Mouse (Mus musculus): Measurements from ENCODE around the gene Fbxo39.

Gene Fbxo39

DNA sequence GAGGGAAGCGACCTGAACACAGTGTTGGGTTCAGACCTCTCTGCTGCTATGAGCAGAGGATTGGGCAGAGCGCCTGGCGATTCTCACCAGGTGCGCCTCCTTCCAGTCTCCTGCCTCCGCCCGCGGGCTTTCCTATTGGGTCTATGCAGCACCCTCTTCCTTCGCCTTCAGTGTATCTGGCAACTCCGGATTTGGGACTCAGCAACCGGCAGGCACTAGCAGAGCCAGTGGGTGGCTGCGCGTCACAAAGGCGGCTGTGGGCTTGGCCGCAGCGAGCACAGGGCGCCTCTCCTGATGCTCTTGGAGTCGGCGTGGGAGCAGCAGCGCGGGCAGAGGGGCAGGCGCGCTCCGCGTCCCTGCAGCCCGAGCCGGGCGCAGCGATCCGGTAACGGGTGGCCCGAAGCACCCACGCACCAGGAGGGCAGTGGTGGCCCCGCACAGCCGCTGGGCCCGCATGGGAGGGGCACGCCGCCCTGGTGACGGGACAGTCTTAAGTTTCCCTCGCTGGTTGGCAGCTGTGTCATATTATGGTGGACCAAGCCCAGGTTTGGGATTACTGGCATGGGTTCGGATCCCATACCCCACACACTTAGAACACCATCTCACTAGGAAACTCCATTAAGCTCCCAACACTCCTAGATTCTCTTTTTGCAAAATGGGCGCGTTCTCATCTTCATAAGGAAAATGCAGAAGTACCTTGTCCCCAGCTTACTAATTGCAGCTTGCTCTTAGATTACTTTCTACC is at the start of gene Fbxo39:
Gene Fbxo39 (plus strand): TSS at position 294 of the 745 bp plus-strand sequence.
- DNase-seq (ENCODE audit: low read depth), result no peak

DNA sequence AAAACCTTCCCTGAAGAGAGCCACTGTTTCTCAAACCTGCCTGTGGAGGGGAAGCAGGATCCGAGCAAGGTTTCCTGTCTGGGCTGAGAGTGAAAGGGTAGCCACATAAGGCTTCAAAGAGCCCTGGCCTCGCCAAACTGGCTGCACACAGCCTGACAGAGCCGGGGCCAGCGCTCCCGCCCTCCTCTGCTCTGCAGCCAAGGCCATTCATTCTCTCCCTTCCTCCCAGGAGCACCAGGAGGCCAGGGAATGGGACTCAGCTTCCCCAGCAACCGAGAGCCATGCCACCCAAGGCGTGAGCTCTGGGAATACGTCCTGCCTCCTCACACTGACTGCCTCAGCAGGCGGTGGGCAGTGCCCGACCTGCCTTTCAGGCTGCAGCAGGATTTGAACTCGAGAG is 48.8 kb upstream of the Fbxo39 start:
- DNase-seq (ENCODE audit: low read depth), result no peak

DNA sequence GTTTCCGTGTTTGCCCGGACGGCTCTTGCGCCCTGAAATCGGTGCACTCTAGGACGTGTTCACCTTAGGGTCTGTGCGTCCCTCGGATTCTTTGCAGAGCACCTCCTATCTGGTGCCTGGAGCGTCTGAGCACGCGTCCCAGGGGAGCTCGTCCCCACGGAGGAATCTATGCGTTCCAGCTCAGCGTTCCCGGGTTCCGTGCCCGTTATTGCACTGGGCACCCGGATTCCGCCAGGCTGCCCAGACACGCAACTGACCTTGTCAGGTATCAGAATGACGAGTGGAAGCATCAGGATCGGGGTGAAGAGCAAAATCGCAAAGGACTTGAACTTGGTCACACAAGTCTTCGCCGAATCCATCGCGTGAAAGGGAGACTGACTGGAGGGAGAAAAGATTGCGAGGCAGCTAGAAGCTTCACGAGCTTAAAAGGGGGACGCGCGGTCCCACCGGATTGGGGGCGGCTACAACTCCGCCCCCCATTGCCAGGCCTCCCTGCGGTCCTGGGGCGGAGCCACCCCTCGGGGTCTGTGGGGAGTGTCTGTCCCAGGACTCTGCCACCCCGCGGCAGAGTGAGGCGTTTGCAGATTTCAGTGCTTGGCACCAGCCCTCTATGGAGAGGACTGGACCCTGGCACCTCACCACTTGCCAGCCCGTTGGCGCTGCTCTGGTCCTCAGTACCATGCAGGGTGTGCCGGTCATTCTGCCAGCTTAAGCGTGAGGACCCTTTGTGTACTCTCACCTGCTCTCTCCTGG is 47.9 kb upstream of the Fbxo39 start:
- DNase-seq (ENCODE audit: low read depth), result peak; percentile 22

DNA sequence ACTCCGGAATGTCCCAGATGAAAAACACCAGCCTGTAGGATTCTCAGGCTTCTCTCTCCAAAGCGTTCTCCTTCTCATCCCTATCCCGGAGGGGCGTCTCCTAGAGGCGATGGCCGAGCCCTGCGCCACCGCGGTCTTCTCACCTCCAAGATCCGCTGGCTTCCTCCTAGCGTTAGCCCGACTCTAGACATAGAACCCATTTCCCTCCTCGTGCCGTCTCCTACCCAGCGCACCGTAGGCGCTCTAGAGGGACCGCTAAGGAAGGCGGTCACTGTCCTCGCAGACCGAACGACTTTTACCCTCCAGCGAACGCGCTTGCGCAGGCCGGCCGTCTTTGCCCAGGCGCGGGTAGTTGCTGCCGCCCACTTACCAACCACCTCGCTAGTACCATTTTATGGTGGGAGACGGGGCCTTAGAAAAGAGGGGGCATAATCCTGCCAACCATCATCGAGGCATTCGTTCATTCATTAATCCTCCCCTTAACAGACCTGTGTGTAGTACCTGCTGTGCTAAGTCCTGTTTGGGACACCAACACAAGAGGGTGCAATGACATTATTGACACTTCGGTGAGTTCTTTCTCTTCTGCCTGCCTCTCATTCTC is 47.2 kb upstream of the Fbxo39 start, which contains the start of gene Slc13a5:
Gene Slc13a5 (minus strand): TSS at position 263 of the 601 bp plus-strand sequence.
- no peak for DNase-seq (ENCODE audit: low read depth)

DNA sequence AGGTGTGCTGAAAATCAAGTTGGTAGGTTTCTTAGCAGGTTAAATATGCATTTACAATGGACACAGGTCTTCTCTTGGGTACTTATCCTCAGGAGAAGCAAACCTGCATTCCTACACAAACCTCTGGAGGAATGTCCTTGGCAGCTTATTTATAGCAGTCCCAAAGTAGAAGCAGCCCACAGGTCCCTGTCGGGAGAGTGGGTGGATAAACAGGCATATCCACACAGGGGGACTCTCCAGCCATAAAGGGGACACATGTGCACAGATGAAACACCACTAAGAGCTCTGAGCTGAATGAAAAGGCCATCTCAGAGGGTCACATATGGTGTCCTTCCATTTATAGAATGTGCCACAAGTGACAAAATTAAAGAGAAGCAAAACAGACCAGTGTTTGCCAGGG is 42.5 kb upstream of the Fbxo39 start:
- no peak for DNase-seq (ENCODE audit: low read depth)

DNA sequence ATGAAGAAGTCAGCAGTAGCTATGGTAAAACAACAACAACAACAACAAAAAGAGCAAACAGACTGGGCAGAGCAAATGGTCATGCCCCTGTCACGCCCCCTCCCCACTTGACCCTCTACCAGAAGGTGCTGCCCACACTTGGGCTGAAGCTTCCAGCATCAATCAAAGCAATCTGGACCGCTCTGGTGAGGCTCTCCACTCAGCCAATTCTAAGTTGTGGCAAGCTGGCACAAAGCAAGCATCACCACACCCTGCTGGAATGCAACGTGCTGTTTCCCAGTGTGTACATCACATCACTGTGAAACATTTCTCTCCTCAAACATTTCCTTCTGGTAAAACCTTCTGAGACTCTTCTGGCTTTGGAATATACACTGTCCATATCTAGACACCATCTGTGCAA is 40.9 kb upstream of the Fbxo39 start:
- no peak for DNase-seq (ENCODE audit: low read depth)

DNA sequence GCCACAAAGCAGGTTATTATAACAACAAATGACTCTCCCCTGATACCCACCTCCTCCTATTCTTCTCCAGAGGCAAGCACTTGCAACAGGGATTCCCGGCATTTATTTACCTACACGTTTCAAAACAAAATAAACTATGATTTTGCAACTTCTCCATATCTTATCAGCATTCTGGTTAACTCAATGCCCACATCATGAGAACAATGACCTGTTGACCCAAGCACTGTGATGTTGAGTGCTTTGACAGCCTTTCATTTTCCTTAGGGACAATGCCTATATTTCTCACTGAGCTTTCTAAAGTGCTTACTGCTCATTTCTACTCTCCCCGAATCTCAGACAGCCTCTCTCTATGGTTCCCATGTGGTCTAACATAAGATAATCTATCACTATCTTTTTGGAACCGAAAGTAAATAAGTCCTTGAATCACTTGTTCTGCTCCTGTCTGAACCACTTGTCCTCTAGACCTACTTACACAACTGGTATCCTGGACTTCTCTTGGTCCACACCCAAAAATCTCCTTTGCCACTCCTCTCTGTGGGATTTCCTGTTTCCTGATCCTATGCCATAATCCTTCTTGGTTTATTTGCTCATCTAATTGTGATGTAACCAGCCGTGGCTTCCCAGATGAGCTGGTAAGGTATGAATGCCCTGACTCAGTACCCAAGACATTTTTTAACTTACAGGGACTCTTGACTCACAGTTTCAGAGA is 32.9 kb upstream of the Fbxo39 start:
- no peak for DNase-seq (ENCODE audit: low read depth)

DNA sequence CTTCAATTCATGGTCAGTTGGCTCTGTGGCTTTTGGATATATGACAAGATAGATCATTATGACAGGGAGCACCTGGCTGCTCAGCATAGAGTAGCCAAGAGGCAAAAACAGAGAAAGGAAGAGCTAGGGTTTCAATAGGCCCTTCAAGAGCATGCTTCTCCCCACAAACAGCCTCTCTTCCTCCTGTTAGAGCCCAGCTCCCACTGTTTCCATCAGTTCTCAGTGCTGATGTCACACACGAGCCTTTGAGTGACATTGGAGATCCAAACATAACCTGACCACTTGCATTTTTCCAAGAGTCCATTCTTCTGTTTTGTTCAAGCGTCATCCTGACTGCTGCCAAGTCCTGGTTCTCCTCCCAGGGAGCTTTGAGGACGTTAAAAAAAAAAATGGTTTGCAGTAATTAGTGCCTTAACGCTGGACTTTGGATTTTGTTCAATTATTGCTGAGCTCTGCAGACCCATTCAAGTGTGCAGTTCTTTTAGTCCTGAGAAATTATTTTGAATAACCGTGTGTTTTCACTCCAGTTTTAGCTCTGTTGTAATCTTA is 32.3 kb upstream of the Fbxo39 start:
- no peak for DNase-seq (ENCODE audit: low read depth)

DNA sequence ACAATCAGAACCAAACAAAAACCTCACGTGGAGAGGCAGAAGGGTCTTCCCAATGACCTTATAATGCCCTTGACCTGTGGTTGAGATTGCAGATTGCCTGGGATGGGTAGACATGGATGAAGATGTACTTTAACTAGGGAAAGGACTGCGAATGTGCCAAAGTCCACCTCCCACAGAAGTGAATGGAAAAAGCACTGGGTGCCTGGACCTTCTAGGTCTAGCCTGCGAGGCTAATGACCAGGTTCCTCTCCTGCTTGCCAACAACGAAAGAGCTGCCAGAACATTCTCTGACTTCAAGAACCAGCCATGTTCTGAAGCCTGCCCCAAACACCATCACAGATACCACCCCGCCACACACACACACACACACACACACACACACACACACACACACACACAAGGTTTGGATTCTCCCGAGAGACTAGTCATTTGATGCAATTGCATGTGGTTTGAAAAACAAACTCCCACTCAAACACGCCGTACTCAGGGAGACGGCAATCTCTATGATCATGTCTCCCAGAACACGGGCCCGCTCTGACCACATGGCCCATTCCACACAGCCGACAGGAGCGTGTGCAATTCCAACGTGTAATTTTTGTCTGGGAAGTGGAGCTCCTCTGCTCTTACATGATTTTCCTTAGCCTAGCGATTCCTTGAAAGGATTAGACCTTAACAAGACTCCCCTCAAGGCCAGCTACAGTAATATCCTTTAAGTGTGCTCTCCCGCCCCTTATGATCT is 30.6 kb upstream of the Fbxo39 start:
- no peak for DNase-seq (ENCODE audit: low read depth)

DNA sequence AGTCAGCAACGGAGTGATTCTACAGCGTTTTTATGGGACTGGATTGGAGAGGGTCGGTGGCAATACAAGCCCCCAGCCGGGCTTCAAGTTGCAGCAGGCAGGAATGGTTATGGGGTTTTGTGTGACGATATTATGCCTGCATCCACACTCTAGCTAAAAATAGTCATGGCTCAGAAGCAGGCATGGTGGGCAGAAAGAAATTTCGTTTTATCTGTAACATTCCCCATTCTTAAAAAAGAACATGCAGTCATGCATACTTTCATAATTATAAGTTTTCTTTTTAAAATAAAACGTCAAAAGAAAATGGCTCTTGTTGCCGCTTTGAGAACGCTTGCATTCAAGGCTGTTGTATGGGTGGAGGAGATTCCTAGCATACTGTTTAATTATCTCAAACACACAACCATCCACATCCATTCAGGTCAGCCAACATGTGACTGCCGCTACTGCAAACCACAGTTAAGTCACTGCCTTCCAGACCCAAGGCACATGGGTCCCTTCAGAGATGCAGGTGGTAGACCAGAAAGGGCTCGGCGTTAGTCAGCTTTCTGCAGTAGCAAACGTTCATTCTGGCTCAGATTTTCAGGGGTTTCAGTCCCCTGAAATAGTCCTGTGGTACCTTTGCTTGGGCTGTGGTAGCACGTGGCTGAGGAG is 29.6 kb upstream of the Fbxo39 start:
- DNase-seq (ENCODE audit: low read depth), result no peak

DNA sequence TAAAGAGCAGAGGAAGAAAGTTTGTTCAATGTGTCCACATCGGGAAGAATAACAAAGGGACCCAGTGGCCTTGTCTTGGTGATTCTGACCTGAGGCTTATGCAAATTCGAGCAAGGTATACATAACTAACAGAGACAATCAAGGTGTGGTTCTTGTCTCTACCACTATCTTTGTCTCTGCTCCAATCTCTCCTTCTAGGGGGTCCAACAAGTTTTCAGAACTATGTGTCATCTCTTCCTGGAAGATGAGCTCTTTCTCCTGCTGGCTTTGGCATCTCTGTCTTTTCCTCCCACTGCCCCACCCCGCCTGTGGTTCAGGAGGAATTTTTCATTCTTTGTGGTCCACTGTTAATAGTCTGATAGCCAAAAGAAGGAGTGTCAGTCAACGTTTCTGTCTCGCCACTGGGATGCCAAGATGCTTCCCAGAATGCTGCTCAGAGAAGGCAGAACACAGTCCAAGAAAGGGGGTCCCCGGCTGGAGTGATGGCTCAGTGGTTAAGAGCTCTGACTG is 28.2 kb upstream of the Fbxo39 start:
- DNase-seq (ENCODE audit: low read depth), result no peak

DNA sequence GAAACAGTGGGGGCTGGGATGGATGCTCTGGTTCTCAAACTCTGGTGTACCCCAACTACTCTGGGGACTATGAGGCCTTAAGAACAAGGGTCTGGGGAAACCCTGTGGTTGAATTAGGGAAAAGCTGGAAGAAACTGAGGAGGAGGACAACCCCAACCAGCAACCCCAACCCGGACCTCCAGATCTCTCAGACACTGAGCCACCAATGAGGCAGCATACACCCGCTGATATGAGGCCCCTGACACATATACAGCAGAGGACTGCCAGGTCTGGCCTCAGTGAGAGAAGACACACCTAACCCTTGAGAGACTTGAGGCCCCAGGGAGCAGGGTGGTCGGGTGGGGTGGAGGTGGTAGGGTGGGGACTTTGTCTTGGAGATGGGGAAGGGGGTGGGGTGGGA is 27.6 kb upstream of the Fbxo39 start:
- DNase-seq (ENCODE audit: low read depth), result no peak

DNA sequence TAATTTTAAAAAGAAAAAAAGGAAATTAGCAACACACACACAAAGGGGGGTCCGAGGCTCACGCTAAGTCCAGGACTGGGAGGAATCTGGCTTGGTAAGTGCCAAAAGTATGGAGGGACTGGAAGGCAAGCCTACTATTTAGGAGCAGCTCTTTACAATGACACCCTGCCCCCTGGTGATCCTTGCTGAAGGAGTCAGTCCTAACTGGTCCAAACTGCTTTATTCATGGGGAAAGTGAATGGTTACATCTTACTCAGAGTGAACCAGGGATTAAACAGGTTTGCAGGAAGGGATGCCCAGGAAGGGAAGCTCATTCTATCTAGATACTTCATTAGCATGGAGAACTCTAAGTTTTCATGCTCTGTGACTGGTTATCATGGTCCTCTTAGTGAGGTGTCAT is 27.1 kb upstream of the Fbxo39 start:
- no peak for DNase-seq (ENCODE audit: low read depth)

DNA sequence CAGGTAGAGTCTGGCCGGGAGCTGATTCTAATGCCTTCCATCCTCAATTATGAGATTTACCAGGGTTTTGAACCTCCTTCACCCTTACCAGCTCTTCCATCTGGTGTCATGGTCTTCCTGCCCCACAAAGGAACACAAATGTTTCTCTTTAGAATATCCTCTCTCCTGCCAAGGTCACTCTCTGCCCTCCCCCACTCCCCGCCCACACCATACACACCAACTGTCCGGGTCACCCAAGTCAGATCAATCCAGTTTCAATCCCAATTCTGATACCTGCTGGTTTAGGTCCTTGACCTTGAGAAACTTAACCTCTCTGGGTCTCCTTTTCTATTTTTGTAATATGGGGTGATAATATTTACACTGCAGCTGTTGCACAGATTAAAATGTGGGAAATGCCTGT is 26.7 kb upstream of the Fbxo39 start:
- DNase-seq (ENCODE audit: low read depth), result no peak

DNA sequence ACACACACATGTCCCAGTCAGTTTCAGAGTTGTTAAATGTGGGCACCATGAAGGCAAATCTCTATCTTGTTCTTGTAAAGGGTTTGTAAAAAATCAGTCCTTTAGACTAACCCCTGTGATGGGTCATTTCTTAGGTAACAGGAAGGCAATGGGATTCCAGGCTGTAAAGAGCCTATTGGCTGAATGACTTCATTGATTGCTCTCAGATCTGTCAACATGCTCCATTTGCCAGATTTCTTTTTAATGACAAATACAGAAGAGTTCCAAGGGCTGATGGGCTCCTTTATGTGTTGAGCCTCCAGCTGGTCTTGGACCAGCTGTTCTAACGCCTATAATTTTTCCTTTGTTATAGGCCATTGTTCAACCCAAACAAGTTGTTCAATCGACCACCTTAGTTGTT is 21.1 kb upstream of the Fbxo39 start:
- DNase-seq (ENCODE audit: low read depth), result no peak

DNA sequence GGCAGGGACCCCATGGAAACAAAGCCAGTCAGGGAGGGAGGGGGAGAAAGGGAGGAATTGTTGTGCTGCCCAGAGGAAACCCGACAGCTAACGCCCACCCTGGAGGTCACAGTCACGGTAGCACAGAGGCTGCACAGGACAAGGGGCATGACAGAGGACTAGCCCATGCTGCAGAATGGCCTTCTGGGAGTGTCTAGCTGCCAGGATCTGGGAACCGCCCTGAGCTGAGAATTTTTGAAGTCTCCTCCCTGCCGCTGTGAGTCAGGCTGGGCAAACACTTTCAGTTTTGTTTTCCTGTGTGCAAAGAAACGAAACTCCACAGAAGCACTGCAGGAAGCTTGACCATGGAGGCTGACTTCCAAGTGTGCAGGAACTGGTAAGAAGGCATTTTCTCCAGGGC is 12.9 kb upstream of the Fbxo39 start, which contains the start of gene Xaf1:
Gene Xaf1 (plus strand): TSS at position 296 of the 400 bp plus-strand sequence.
- DNase-seq (ENCODE audit: low read depth), result peak; percentile 80

DNA sequence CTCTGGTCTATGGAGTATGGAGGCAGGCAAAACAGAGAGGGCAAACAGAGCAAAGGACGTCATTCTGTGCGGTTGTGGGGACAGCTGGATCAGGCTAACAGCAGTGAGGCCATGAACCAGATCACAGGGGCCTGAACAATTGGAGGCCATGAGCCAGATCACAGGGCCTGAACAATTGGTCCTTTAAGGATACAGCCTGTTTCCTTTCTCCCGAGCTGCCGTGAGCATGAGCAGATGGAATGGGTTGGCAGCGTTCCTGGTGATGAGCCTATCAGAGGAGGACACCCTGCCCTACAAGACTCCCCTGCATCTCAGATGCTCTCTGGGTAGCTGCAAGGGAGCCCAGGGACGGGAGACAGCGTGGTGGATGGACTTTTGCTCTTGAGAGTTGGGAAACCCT is 12.0 kb upstream of the Fbxo39 start:
- no peak for DNase-seq (ENCODE audit: low read depth)

DNA sequence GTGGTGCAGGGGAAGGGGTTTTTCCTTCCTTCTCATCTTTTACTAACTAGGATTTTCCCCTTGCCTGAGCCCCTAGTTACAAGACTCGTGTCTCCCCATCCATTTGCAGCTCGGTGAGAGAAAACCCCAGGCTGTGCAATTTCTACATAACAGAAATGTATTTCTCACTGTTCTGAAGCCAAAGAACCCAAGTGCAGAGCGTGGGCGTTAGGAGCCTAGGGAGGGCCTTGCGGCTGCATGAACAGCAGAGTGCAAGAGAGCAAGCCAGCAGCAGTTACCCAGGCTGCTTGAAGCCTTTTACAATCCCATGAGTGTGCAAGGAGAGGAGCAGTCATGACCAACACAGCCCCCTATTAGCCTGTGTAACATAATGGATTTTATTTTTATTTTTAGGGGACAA is 6.8 kb upstream of the Fbxo39 start:
- no peak for DNase-seq (ENCODE audit: low read depth)

DNA sequence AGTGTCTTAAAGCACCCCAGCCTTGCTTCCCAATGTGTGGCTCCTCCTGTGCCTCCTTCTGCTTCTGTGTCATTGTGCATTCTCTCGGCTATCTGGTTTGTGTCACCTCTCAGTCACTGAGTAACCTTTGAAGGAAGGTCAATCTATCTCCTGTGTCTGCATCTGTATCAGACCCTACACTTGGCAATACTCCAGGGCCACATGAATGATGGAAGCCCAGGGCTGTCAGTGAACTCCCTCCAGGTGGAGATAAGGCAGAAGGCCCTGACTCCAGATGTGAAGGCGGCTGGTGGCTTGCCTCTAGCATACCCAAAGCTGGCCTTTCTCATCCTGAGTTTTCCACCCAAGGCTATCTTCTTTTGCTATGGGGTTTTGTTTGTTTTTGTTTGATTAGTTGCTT is 5.3 kb upstream of the Fbxo39 start:
- no peak for DNase-seq (ENCODE audit: low read depth)

DNA sequence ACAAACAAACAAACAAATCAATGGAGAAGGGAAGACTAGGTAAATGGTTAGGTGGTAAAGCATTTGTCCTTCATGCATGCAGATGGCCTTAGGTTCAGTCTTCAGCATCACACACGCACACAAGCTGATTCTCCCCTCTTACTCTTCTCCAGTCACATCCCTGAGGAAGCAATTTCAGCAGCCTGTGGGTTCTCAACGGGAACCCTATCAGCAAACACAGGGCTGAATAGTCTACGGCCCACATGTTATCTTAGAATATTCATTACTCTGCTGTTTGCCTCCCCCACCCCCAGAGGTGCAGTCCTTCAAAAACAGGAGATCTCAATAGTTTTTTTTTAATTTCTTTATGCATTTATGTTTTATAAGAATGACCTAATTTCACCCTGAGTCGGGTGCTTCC is 3.8 kb upstream of the Fbxo39 start:
- no peak for DNase-seq (ENCODE audit: low read depth)

Measured in fibroblast of lung, adult 2 months (primary cell).